Comparison of ENCODE assay signal across 16 mouse cellular contexts in the genomic region with DNA sequence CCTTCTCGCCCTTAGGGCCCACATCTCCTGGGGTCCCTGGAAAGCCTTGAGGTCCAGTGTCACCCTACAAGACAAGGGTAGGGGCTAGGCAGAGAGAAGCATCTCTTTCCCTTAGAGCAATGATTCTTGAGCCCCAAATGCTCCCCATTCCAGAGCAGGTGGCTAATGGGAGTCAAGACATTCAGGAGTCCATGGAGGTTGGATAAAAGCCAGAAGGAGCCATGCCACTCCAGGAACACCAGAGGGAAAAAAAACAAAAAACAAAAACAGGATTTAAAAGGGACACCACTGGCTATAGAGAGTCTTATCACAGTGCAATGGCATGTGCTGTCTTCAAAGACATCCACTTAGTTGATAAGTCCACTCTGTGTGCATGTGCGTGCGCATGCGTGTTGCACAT.
"Had no signal": no experiment of that assay in that cellular context is flagged by ENCODE, and none has a peak within 500 bp of the region (broad histone marks: within the 10 kb centered on the region; RNA-seq: fewer than 3 reads in every experiment).

No protein-coding gene starts in this region.

- H3K9me3 ChIP-seq: limb, embryonic 12.5 days; limb, embryonic 15.5 days; liver, embryonic 12.5 days; liver, embryonic 15.5 days; stomach, embryonic 15.5 days had no signal

- H3K4me2 ChIP-seq: limb, embryonic 12.5 days; limb, embryonic 15.5 days; liver, embryonic 12.5 days; liver, embryonic 15.5 days; midbrain, embryonic 11.5 days; stomach, embryonic 15.5 days had no signal

- DNase-seq: left cerebral cortex, postnatal 4 days; lung, adult 2 months; lung, postnatal 14 days; lung, postnatal 4 days; midbrain, embryonic 14.5 days; right cerebral cortex, adult 18-20 months; right cerebral cortex, postnatal 14 days; right cerebral cortex, postnatal 4 days; thymus, postnatal 25 days had no signal

- H3K4me3 ChIP-seq: limb, embryonic 12.5 days; limb, embryonic 15.5 days; liver, embryonic 12.5 days; liver, embryonic 15.5 days; stomach, embryonic 15.5 days had no signal

- H3K4me1 ChIP-seq: limb, embryonic 12.5 days; liver, embryonic 12.5 days; liver, embryonic 15.5 days; stomach, embryonic 15.5 days had no signal

- H3K27ac ChIP-seq: limb, embryonic 12.5 days; limb, embryonic 15.5 days; liver, embryonic 12.5 days; stomach, embryonic 15.5 days had no signal

- H3K9ac ChIP-seq: limb, embryonic 12.5 days; limb, embryonic 15.5 days; liver, embryonic 12.5 days; liver, embryonic 15.5 days; stomach, embryonic 15.5 days had no signal

- ATAC-seq: hindbrain, embryonic 16.5 days; liver, embryonic 12.5 days had no signal

- H3K27me3 ChIP-seq: limb, embryonic 12.5 days; limb, embryonic 15.5 days; liver, embryonic 12.5 days; liver, embryonic 15.5 days; stomach, embryonic 15.5 days had no signal
